Mouse (Mus musculus): ENCODE results near the gene Olfr316. TPM values are rescaled to one million over a fixed set of nuclear protein-coding genes. Genes with fewer than 3 reads are reported as not detected.

The Olfr316 gene
- polyA plus RNA-seq, 1 experiment from 2014 or later = not detected

- ATAC-seq (ENCODE audit: low FRiP score, low TSS enrichment) = no peak
- no peaks in the 10 kb centered on the region for H3K4me1 ChIP-seq (ENCODE audit: control insufficient read depth, insufficient read depth, low read length)
- no peak within 1 kb of the TSS for H3K9ac ChIP-seq (replicated peaks; ENCODE audit: low read length)
- no peak within 1 kb of the TSS for H3K4me3 ChIP-seq (replicated peaks; ENCODE audit: low read depth, low read length)
- no peaks in the 10 kb centered on the region for H3K36me3 ChIP-seq (ENCODE audit: control insufficient read depth, insufficient read depth, low read length)
- no peak within 1 kb of the TSS for H3K27ac ChIP-seq (replicated peaks; ENCODE audit: low read depth, low read length)
- no peaks in the 10 kb centered on the region for H3K9me3 ChIP-seq (ENCODE audit: control insufficient read depth, low read length)
- H3K27me3 ChIP-seq (ENCODE audit: control insufficient read depth, insufficient read depth, low read length) = no peaks in the 10 kb centered on the region
- no peak within 1 kb of the TSS for H3K4me2 ChIP-seq (ENCODE audit: low read length)
- no peak for DNase-seq
Observed at GRCm38 (mm10) chr11:58772888-58773287, 20.4 kb downstream of the Olfr316 start, which contains the start of gene Olfr315. Olfr315 (plus strand) TSS chr11:58773188.

- no peaks in the 10 kb centered on the region for H3K36me3 ChIP-seq (ENCODE audit: control insufficient read depth, insufficient read depth, low read length)
- H3K4me1 ChIP-seq (ENCODE audit: control insufficient read depth, insufficient read depth, low read length) = no peaks in the 10 kb centered on the region
- DNase-seq (no peak), ATAC-seq (ENCODE audit: low FRiP score, low TSS enrichment) (no peak)
- no peak within 1 kb of the TSS for H3K27ac ChIP-seq (replicated peaks; ENCODE audit: low read depth, low read length)
- WGBS = 86% methylated on average over 6 of the region's 6 CpGs
- no peaks in the 10 kb centered on the region for H3K27me3 ChIP-seq (ENCODE audit: control insufficient read depth, insufficient read depth, low read length)
- H3K4me2 ChIP-seq (ENCODE audit: low read length) = no peak within 1 kb of the TSS
- no peak within 1 kb of the TSS for H3K9ac ChIP-seq (replicated peaks; ENCODE audit: low read length)
- no peak within 1 kb of the TSS for H3K4me3 ChIP-seq (replicated peaks; ENCODE audit: low read depth, low read length)
- no peaks in the 10 kb centered on the region for H3K9me3 ChIP-seq (ENCODE audit: control insufficient read depth, low read length)
Observed at GRCm38 (mm10) chr11:58782480-58783089, 30.1 kb downstream of the Olfr316 start, which contains the start of gene Olfr314. Olfr314 (plus strand) TSS chr11:58782952.

- Histone ChIP-seq H3K36me3 (ENCODE audit: control insufficient read depth, insufficient read depth, low read length) (no peaks in the 10 kb centered on the region), H3K4me3 (replicated peaks; ENCODE audit: low read depth, low read length) (no peak overlapping the region), H3K9me3 (ENCODE audit: control insufficient read depth, low read length) (no peaks in the 10 kb centered on the region), H3K4me2 (ENCODE audit: low read length) (no peak overlapping the region), H3K27ac (replicated peaks; ENCODE audit: low read depth, low read length) (no peak overlapping the region), H3K9ac (replicated peaks; ENCODE audit: low read length) (no peak overlapping the region), H3K27me3 (ENCODE audit: control insufficient read depth, insufficient read depth, low read length) (no peaks in the 10 kb centered on the region), H3K4me1 (ENCODE audit: control insufficient read depth, insufficient read depth, low read length) (peaks cover under 1% of the 10 kb centered on the region; the same call in 1 of the 2 replicates)
- DNase-seq (no peak), ATAC-seq (ENCODE audit: low FRiP score, low TSS enrichment) (no peak)
- WGBS = 83% methylated on average over 2 of the region's 2 CpGs
Observed at GRCm38 (mm10) chr11:58784182-58784581, 31.6 kb downstream of the Olfr316 start.

GRCm38 (mm10) chr11:58787651-58788050, 35.1 kb downstream of the Olfr316 start:
- Histone ChIP-seq H3K4me3 (replicated peaks; ENCODE audit: low read depth, low read length) (no peak overlapping the region), H3K27me3 (ENCODE audit: control insufficient read depth, insufficient read depth, low read length) (no peaks in the 10 kb centered on the region), H3K9me3 (ENCODE audit: control insufficient read depth, low read length) (no peaks in the 10 kb centered on the region), H3K4me2 (ENCODE audit: low read length) (no peak overlapping the region), H3K27ac (replicated peaks; ENCODE audit: low read depth, low read length) (no peak overlapping the region), H3K36me3 (ENCODE audit: control insufficient read depth, insufficient read depth, low read length) (no peaks in the 10 kb centered on the region), H3K9ac (replicated peaks; ENCODE audit: low read length) (no peak overlapping the region), H3K4me1 (ENCODE audit: control insufficient read depth, insufficient read depth, low read length) (peaks cover 4% of the 10 kb centered on the region; the same call in 1 of the 2 replicates)
- WGBS = 88% methylated on average over 10 of the region's 10 CpGs
- no peak for ATAC-seq (ENCODE audit: low FRiP score, low TSS enrichment)
- no peak for DNase-seq

- 88% methylated on average over 8 of the region's 8 CpGs for WGBS
- ATAC-seq (ENCODE audit: low FRiP score, low TSS enrichment) (no peak), DNase-seq (no peak)
- Histone ChIP-seq H3K4me2 (ENCODE audit: low read length) (no peak overlapping the region), H3K36me3 (ENCODE audit: control insufficient read depth, insufficient read depth, low read length) (no peaks in the 10 kb centered on the region), H3K27ac (replicated peaks; ENCODE audit: low read depth, low read length) (no peak overlapping the region), H3K27me3 (ENCODE audit: control insufficient read depth, insufficient read depth, low read length) (no peaks in the 10 kb centered on the region), H3K9me3 (ENCODE audit: control insufficient read depth, low read length) (no peaks in the 10 kb centered on the region), H3K9ac (replicated peaks; ENCODE audit: low read length) (no peak overlapping the region), H3K4me1 (ENCODE audit: control insufficient read depth, insufficient read depth, low read length) (peaks cover 4% of the 10 kb centered on the region; the same call in 1 of the 2 replicates), H3K4me3 (replicated peaks; ENCODE audit: low read depth, low read length) (no peak overlapping the region)
Observed at GRCm38 (mm10) chr11:58788346-58788745, 35.8 kb downstream of the Olfr316 start.

GRCm38 (mm10) chr11:58789532-58789931, 37.0 kb downstream of the Olfr316 start:
- H3K4me1 ChIP-seq (ENCODE audit: control insufficient read depth, insufficient read depth, low read length) = peaks cover 4% of the 10 kb centered on the region; the same call in 1 of the 2 replicates
- 23% methylated on average over 3 of the region's 3 CpGs for WGBS
- no peaks in the 10 kb centered on the region for H3K27me3 ChIP-seq (ENCODE audit: control insufficient read depth, insufficient read depth, low read length)
- H3K9me3 ChIP-seq (ENCODE audit: control insufficient read depth, low read length) = no peaks in the 10 kb centered on the region
- H3K36me3 ChIP-seq (ENCODE audit: control insufficient read depth, insufficient read depth, low read length) = no peaks in the 10 kb centered on the region
- H3K9ac ChIP-seq (replicated peaks; ENCODE audit: low read length) = no peak overlapping the region; the same call in 1 of the 2 replicates
- DNase-seq = peak; percentile 56
- H3K27ac ChIP-seq (replicated peaks; ENCODE audit: low read depth, low read length) = peak overlapping the region; percentile 41; the same call in 1 of the 2 replicates
- H3K4me3 ChIP-seq (replicated peaks; ENCODE audit: low read depth, low read length) = no peak overlapping the region
- H3K4me2 ChIP-seq (ENCODE audit: low read length) = peak overlapping the region; percentile 24; the same call in 1 of the 2 replicates
- no peak for ATAC-seq (ENCODE audit: low FRiP score, low TSS enrichment)

- DNase-seq = no peak
- Histone ChIP-seq H3K27ac (replicated peaks; ENCODE audit: low read depth, low read length) (no peak overlapping the region), H3K27me3 (ENCODE audit: control insufficient read depth, insufficient read depth, low read length) (no peaks in the 10 kb centered on the region), H3K4me3 (replicated peaks; ENCODE audit: low read depth, low read length) (no peak overlapping the region), H3K9me3 (ENCODE audit: control insufficient read depth, low read length) (no peaks in the 10 kb centered on the region), H3K4me1 (ENCODE audit: control insufficient read depth, insufficient read depth, low read length) (peaks cover 4% of the 10 kb centered on the region; the same call in 1 of the 2 replicates), H3K36me3 (ENCODE audit: control insufficient read depth, insufficient read depth, low read length) (no peaks in the 10 kb centered on the region), H3K4me2 (ENCODE audit: low read length) (no peak overlapping the region), H3K9ac (replicated peaks; ENCODE audit: low read length) (no peak overlapping the region; the same call in 1 of the 2 replicates)
- ATAC-seq (ENCODE audit: low FRiP score, low TSS enrichment) = no peak
- 58% methylated on average over 2 of the region's 2 CpGs for WGBS
Observed at GRCm38 (mm10) chr11:58790053-58790452, 37.5 kb downstream of the Olfr316 start.

GRCm38 (mm10) chr11:58790646-58791045, 38.1 kb downstream of the Olfr316 start:
- H3K36me3 ChIP-seq (ENCODE audit: control insufficient read depth, insufficient read depth, low read length) = no peaks in the 10 kb centered on the region
- DNase-seq (no peak), ATAC-seq (ENCODE audit: low FRiP score, low TSS enrichment) (no peak)
- no peak overlapping the region for H3K9ac ChIP-seq (replicated peaks; ENCODE audit: low read length)
- H3K4me3 ChIP-seq (replicated peaks; ENCODE audit: low read depth, low read length) = no peak overlapping the region
- 85% methylated on average over 6 of the region's 6 CpGs for WGBS
- no peaks in the 10 kb centered on the region for H3K9me3 ChIP-seq (ENCODE audit: control insufficient read depth, low read length)
- H3K4me1 ChIP-seq (ENCODE audit: control insufficient read depth, insufficient read depth, low read length) = peaks cover 4% of the 10 kb centered on the region; the same call in 1 of the 2 replicates
- no peaks in the 10 kb centered on the region for H3K27me3 ChIP-seq (ENCODE audit: control insufficient read depth, insufficient read depth, low read length)
- no peak overlapping the region for H3K4me2 ChIP-seq (ENCODE audit: low read length)
- H3K27ac ChIP-seq (replicated peaks; ENCODE audit: low read depth, low read length) = no peak overlapping the region

GRCm38 (mm10) chr11:58795856-58796255, 43.3 kb downstream of the Olfr316 start:
- Histone ChIP-seq H3K4me3 (replicated peaks; ENCODE audit: low read depth, low read length) (no peak overlapping the region), H3K9ac (replicated peaks; ENCODE audit: low read length) (no peak overlapping the region), H3K4me2 (ENCODE audit: low read length) (no peak overlapping the region), H3K4me1 (ENCODE audit: control insufficient read depth, insufficient read depth, low read length) (no peaks in the 10 kb centered on the region), H3K9me3 (ENCODE audit: control insufficient read depth, low read length) (no peaks in the 10 kb centered on the region), H3K27ac (replicated peaks; ENCODE audit: low read depth, low read length) (no peak overlapping the region), H3K36me3 (ENCODE audit: control insufficient read depth, insufficient read depth, low read length) (no peaks in the 10 kb centered on the region), H3K27me3 (ENCODE audit: control insufficient read depth, insufficient read depth, low read length) (no peaks in the 10 kb centered on the region)
- WGBS = 91% methylated on average over 2 of the region's 2 CpGs
- no peak for ATAC-seq (ENCODE audit: low FRiP score, low TSS enrichment)
- no peak for DNase-seq

Measured in midbrain, embryonic 14.5 days (tissue).